Mouse (Mus musculus) right cerebral cortex, postnatal 14 days (tissue): Measurements from ENCODE around the gene Olfr1308.

Experiments
- DNase-seq: peaks from one replicate; pipeline ENCODE4 v3.0.0; 2022

The Olfr1308 gene

GRCm38 (mm10) chr2:111964844-111965243 lies at the start of gene Olfr1308:
Gene Olfr1308 (minus strand): TSS chr2:111964944.
- no peak for DNase-seq

GRCm38 (mm10) chr2:112012608-112013007 lies 47.9 kb upstream of the Olfr1308 start, which contains the start of gene Olfr1310:
Gene Olfr1310 (minus strand): TSS chr2:112012708.
- DNase-seq: no peak

GRCm38 (mm10) chr2:111990181-111990580 lies 25.4 kb upstream of the Olfr1308 start, which contains the start of gene Olfr1309:
Gene Olfr1309 (minus strand): TSS chr2:111990281.
- DNase-seq: no peak

- no peak for DNase-seq
Observed at GRCm38 (mm10) chr2:111949340-111949739, 15.4 kb downstream of the Olfr1308 start, which contains the start of gene Olfr1307. Gene Olfr1307 (minus strand): TSS chr2:111949440.

GRCm38 (mm10) chr2:111916171-111916570 lies 48.6 kb downstream of the Olfr1308 start, which contains the start of gene Olfr1306:
Gene Olfr1306 (minus strand): TSS chr2:111916271.
- DNase-seq: no peak
